Mouse (Mus musculus) MEL (cell line): Measurements from ENCODE around the gene Olfr961.

Experiments
- CTCF ChIP-seq, 3 experiments: IDR thresholded peaks in 2 of 3; conservative IDR thresholded peaks in 1 of 3; 2 replicates each; pipeline ENCODE4 v1.5.1; 2011 to 2012; ENCODE audit warnings: low read length in 3 of 3, low read depth in 2 of 3, mild to moderate bottlenecking in 2 of 3, improper control_type of control experiment in 1 of 3, inconsistent platforms in 1 of 3, mixed read lengths in 1 of 3, moderate library complexity in 1 of 3; ENCODE audit not compliant: control insufficient read depth in 1 of 3, insufficient read depth in 1 of 3, poor library complexity in 1 of 3, severe bottlenecking in 1 of 3
- MAFK ChIP-seq: IDR thresholded peaks from 2 replicates; pipeline ENCODE4 v1.6.1; 2011; ENCODE audit warnings: low read depth, mild to moderate bottlenecking, low read length, improper control_type of control experiment, borderline replicate concordance
- MAX ChIP-seq: IDR thresholded peaks from 2 replicates; pipeline ENCODE4 v1.6.1; 2011; ENCODE audit warnings: low read length, improper control_type of control experiment
- MAZ ChIP-seq: IDR thresholded peaks from 2 replicates; pipeline ENCODE4 v1.6.1; 2012; ENCODE audit warnings: low read depth, mild to moderate bottlenecking, inconsistent platforms, low read length, improper control_type of control experiment
- POLR2A ChIP-seq, 2 experiments: IDR thresholded peaks; 2 replicates each; pipeline ENCODE4 v1.6.1; 2011 to 2012; ENCODE audit warnings: low read length in 2 of 2, mild to moderate bottlenecking in 2 of 2, control low read depth in 1 of 2, improper control_type of control experiment in 1 of 2, low read depth in 1 of 2, moderate library complexity in 1 of 2; ENCODE audit not compliant: control insufficient read depth in 1 of 2, insufficient read depth in 1 of 2, poor library complexity in 1 of 2
- POLR2AphosphoS2 ChIP-seq: IDR thresholded peaks from 2 replicates; pipeline ENCODE4 v1.6.1; 2011; ENCODE audit warnings: low read length, improper control_type of control experiment
- RCOR1 ChIP-seq: IDR thresholded peaks from 2 replicates; pipeline ENCODE4 v1.6.1; 2012; ENCODE audit warnings: low read depth, mild to moderate bottlenecking, inconsistent platforms, low read length, improper control_type of control experiment
- ZC3H11A ChIP-seq: IDR thresholded peaks from 2 replicates; pipeline ENCODE4 v1.6.1; 2012; ENCODE audit warnings: low read depth, mild to moderate bottlenecking, inconsistent platforms, low read length, improper control_type of control experiment

DNA sequence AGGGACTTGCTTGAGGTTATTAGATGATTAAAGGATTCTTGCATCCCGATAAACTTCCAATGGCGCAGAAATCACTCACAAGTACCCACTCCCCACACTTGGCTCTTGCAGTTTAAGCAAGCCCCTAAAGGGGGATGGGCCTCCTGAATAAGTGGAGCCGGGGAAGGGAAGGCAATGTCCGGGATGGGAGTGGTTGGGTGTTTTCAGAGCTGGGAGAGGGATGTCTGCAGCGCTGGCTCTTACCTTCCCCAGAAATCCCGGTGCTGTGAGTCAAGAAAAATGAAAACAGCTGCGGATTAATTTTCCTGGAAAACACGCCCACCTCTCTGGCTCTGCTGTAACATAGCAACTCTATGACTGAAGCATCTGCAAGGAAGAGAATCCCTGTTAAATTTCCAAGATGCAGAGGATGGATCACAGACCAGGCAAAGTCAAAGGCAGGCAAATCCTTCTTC, 40.9 kb upstream of the Olfr961 start, which contains the start of gene AW551984:
- TF ChIP-seq POLR2A (IDR thresholded peaks at IDR 0.05; ENCODE audit: control insufficient read depth in 1 of 2, insufficient read depth in 1 of 2, low read depth in 1 of 2, low read length in 2 of 2, poor library complexity in 1 of 2) (no peak), CTCF (IDR thresholded peaks at IDR 0.05 in 2 of 3, conservative IDR thresholded peaks at IDR 0.05 in 1 of 3; ENCODE audit: control insufficient read depth in 1 of 3, insufficient read depth in 1 of 3, low read depth in 2 of 3, low read length in 3 of 3, poor library complexity in 1 of 3, severe bottlenecking in 1 of 3) (no peak), POLR2AphosphoS2 (no peak), MAFK (no peak), MAZ (no peak), ZC3H11A (no peak), MAX (no peak), RCOR1 (no peak)
